Mouse (Mus musculus): ENCODE data around the gene Zfp385b.

DNA sequence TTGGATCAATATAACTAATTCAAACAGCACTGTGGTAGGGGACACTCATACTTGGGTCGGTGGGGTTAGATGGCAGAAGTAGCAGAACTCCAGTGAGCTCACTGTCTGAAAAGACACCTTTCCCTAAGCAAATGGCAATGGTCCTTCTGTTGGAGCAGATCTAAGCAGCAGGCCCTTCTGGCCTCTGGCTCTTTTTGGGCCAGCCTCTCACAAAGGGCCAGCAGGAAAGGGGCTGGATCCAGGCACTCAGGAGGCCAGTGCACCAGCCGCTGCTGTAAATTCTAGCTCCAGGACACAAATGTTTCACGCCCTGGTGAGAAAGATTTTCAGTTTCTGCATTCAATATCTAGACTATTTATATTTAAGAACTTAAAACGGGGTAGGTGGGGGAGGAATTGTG, 305.0 kb downstream of the Zfp385b start:
- TF ChIP-seq CTCF (IDR thresholded peaks at IDR 0.05; ENCODE audit: low read depth, low read length) (no peak), POLR2A (IDR thresholded peaks at IDR 0.05; ENCODE audit: extremely low read depth, insufficient read depth, low read length) (no peak)
